Mouse (Mus musculus) skeletal muscle tissue, adult 2 months (tissue): ENCODE results near the gene Fam168a.
"Not testable (repeated sequence)": the region's sequence is repeated elsewhere in the genome, so short reads cannot be mapped to it uniquely, and the experiment has no call there.

ENCODE experiments used
- DNase-seq: peaks from one replicate; pipeline ENCODE4 v3.0.0-alpha.2; 2012; ENCODE audit warnings: low read depth, low spot score

Gene Fam168a

GRCm38 (mm10) chr7:100839632-100840402 is 133.4 kb downstream of the Fam168a start:
- no peak for DNase-seq

GRCm38 (mm10) chr7:100840906-100841305 is 134.5 kb downstream of the Fam168a start:
- DNase-seq: no peak

- DNase-seq: no peak
Observed at GRCm38 (mm10) chr7:100841608-100842007, 135.2 kb downstream of the Fam168a start.

DNA sequence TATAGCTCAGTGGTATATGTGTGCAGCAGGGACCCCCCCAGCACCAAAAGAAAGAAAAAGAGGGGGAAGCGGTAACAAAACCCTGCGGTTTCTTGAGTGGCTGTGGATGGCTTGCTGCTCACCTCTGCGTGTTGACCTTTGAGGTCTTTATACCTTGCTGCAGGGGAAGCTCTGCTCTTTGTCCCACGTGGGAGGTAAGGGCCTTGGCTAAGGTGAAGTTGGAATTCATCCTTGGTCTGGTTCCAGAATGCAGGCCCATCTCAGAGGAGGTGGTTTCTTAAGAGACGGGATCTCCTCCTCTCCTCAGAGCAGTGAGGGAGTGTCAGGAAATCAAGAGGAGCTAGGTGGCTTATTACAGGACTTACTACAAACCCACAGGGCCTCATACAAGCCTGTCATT is 135.7 kb downstream of the Fam168a start:
- no peak for DNase-seq

GRCm38 (mm10) chr7:100843866-100844265 is 137.4 kb downstream of the Fam168a start:
- no peak for DNase-seq

GRCm38 (mm10) chr7:100844385-100845025 is 138.1 kb downstream of the Fam168a start:
- no peak for DNase-seq

- DNase-seq: no peak
Observed at GRCm38 (mm10) chr7:100845026-100845400, 138.6 kb downstream of the Fam168a start.

- peak; percentile 65 for DNase-seq
Observed at GRCm38 (mm10) chr7:100845412-100845811, 139.0 kb downstream of the Fam168a start.

GRCm38 (mm10) chr7:100846033-100846432 is 139.6 kb downstream of the Fam168a start:
- not testable (repeated sequence) for DNase-seq

DNA sequence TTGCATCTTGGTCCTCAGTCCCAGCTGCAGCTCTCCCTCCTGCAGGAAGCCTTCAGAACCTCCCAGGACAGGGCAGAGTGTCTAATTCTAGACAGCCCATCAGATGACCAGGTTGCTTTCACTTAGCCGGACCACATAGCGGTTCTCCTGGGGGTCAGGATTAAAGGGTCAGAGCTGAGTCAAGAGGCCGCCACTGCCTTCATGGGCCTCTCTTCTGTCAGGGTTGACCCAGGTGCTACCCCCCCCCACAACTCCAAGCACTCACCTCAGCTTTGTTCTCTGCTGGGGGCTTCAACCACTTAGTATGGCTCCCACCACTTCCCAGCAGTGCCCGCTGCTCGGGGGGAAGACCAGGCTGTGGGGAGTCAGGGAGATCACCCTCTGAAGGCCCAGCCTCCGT is 140.7 kb downstream of the Fam168a start:
- no peak for DNase-seq

- DNase-seq: no peak
Observed at GRCm38 (mm10) chr7:100848744-100849143, 142.3 kb downstream of the Fam168a start.

DNA sequence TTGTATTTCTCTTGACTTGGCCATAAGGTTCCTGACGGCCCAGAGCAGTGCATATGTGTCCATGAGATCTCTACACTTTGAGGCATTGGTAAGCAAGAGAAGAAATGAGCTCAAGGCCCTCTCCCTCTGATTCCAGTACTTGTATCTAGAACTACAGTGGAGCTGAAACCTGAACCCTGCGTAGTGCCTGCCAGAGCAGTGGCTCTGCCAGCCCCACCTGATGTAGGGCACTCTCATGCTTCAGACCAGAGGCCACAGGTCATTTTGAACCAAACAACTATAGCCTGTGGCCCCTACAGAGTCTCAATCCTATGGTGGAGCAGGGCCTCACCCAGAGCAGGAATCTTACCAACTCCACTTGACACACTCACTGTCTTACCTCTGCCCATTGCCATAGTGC is 143.1 kb downstream of the Fam168a start:
- DNase-seq: no peak

DNA sequence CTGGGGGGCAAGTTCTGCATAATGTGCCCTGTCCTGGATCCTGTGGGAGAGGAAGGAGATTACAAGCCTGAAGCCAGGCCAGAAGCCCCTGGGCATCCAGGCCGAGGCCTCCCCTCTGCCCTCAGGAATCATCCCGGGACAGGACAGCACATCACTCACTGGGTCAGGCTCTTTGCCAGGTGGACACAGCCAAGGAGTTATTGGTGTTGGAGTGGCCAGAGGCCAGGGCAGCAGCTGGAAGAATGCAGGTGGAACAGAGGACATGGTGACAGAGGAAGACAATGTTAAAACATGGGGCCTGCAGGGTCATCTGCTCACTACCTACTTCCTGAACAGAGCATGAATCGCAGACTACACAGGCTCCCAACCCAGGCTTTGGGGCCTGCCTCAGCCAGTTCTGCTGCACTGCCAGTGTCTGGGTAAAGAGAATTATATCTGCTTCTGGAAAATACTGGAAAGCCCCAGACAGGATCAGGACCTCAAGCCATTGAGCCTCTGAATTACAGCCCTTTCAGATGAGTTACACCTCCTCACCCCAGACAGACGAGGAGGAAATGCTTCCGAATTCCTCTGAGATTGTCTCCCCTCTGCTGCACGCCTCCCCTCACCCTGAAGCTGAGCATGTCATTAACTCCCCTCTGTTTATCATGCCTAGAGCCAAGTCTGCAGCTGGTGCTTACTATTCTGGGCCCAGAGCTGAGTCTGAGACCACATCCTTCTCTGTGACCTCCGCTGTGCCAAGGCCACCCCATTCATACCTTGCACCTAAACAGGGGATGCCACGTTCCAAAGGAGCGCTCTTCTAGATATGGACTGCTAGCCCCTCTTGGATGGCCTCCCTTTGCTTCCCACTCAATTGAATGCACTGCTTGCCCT is 145.3 kb downstream of the Fam168a start:
- no peak for DNase-seq

DNA sequence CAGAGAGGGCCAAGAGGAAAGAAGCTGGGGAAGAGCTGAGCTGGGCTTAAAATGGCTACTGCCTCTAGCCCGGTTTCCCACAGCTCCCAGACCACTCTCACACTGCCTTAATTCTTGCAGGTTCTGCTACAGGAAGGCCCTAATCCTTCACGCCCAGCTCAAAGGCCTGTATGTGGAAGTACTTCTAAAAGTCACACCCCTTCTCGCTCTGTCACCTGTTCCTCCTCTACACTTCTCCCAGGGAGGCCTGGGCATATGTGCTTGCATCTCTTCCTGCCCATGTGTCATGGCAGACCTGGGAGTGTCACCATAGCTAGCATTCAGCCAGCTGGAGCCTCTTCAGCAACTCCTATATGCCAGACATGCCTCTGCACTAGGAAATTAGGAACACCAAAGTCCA is 147.0 kb downstream of the Fam168a start:
- DNase-seq: no peak

DNA sequence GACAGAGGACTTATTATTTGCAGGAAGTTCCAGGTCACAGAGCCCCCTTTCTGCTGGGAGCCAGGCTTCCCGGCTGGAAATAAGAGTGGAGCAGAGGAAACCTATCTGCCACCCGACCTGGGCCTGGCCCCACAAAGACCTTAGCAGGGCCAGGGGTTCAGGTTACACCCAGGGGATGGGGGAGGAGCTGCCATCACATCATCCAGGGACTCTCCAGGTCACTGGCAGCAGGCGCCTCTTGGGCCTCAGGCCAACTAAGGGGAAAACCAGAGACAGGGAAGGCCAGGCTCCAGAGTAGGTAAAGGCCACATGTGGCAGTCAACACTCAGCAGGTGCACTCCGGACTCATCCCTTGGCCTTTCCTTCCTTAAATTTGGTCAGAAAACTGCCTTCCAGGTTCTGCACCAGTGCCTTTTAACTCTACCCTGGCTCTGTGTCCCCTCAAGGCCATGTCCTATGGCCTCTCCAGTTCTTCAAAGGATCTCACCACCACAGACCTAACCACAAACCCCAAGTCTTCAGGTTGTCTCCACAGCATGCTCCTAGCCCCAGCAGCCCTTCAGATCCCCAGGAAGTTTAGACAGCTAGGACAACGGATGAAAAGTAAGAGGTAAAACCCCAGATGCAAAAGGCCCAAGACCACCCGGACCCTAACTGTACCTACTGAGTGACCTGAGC is 147.8 kb downstream of the Fam168a start:
- peak; percentile 73 for DNase-seq

GRCm38 (mm10) chr7:100854861-100855260 is 148.4 kb downstream of the Fam168a start:
- no peak for DNase-seq

DNA sequence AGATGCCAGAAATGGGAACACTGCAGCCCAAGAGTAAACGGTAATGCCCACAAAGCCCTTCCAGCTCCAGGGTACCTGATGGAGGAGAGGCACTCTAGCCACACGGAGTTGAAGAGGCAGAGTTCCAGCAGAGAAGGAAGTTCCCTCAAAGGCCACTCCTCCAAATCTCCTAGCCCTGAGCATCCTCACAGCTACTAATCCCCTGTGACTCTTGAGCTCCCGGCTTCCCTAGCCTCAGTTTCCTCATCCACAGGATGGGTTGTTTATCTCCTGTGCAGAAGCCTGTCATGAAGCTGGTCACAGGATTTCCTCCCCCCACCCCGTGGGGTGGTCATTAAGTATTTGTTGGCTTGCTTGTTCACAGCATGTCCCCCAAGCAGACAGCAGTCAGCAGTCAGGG is 148.9 kb downstream of the Fam168a start:
- no peak for DNase-seq

GRCm38 (mm10) chr7:100855795-100856573 is 149.5 kb downstream of the Fam168a start:
- peak; percentile 62 for DNase-seq

DNA sequence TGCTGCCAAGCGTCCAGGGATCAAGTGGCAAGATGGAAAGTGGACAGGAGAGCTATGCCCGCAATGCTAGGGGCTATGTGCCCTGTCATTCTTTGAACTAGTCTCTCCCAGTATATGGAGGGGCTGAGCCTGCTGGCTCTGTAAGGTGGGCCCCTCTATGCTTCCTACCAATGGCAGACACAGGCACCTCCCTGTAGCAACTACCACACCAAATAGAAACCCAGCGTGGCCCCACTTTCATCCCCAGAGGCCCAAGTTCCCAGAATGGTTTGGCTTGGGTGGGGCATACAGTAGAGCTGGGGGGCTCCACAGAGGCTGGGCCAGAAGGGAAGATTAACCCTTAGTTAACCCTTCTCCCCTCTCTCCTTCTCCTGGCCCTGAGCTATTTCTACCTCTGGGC is 154.0 kb downstream of the Fam168a start:
- no peak for DNase-seq

DNA sequence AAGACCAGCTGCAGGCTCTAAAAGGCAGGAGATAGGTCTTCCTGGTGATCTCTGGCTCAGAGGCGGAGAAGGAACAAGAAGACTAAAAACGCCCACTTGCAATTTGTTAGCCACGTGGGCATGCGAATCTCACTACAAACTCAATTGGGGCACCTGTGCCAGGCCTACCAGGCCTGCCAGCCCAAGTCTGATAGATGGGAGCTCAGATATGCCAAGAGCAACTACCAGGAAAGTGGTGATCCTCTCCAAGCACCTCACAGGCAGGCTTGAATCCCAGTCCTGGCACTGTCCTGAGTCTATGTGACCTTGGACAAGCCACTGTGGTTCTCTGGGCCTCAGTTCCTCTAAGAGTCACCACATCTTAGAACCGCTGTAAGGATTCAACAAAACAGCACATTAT is 154.8 kb downstream of the Fam168a start:
- DNase-seq: no peak

- DNase-seq: no peak
Observed at GRCm38 (mm10) chr7:100862353-100862752, 155.9 kb downstream of the Fam168a start.
